Comparison of ENCODE assay signal across 8 mouse cellular contexts in genomic region chr1:65048781-65049180, GRCm38 (mm10). TPM values are rescaled to one million over a fixed set of nuclear protein-coding genes. Genes with fewer than 3 reads are reported as not detected.
DNase-seq lines count a peak whose midpoint lies in the region.

No protein-coding gene starts in this region.

- DNase-seq in adrenal gland, adult 2 months, result peak; percentile 76
- no peak for DNase-seq in adrenal gland, postnatal 4 days (ENCODE audit: low spot score in 2 of 2)
- DNase-seq in right cerebral cortex, adult 18-20 months, result peak; percentile 21
- DNase-seq in right cerebral cortex, postnatal 4 days, result no peak
- peak; percentile 46 for DNase-seq in kidney, postnatal 14 days
- DNase-seq in right cerebral cortex, postnatal 25 days, result peak; percentile 35
- DNase-seq in natural killer cell, adult 2 months (ENCODE audit: low spot score in 2 of 2), result no peak
- DNase-seq in urinary bladder, postnatal 25 days (ENCODE audit: low spot score), result no peak

RNA-seq across cellular contexts. Expression of gene Cryge, which starts 2.2 kb away (rescaled TPM):
- not detected for total RNA-seq in adrenal gland, adult 2 months (2021)
- 0.65 TPM in 1 of 2 replicates, not detected in the other for polyA plus RNA-seq in adrenal gland, adult 2 months (2012; rRNA removed)
- total RNA-seq in adrenal gland, postnatal 4 days (2021), result under 1 TPM in 1 of 2 experiments, not detected in 1; 0.50 TPM

RNA-seq across cellular contexts. Expression of gene Crygd, which starts 14.5 kb away (rescaled TPM):
- total RNA-seq in adrenal gland, adult 2 months (2021), result not detected
- 1.3 TPM in 1 of 2 replicates, not detected in the other for polyA plus RNA-seq in adrenal gland, adult 2 months (2012; rRNA removed)
- not detected for total RNA-seq in adrenal gland, postnatal 4 days (2021)

RNA-seq across cellular contexts. Expression of gene Akr1cl, which starts 16.2 kb away (rescaled TPM):
- 100 to 1,000 TPM; 844 to 986 TPM for total RNA-seq in adrenal gland, adult 2 months (2021)
- polyA plus RNA-seq in adrenal gland, adult 2 months (2012; rRNA removed), result 169 and 242 TPM in 2 replicates
- total RNA-seq in adrenal gland, postnatal 4 days (2021), result 100 to 1,000 TPM; 902 to 972 TPM

RNA-seq across cellular contexts. Expression of gene Crygc, which starts 24.7 kb away (rescaled TPM):
- not detected for total RNA-seq in adrenal gland, adult 2 months (2021)
- not detected in 2 replicates for polyA plus RNA-seq in adrenal gland, adult 2 months (2012; rRNA removed)
- total RNA-seq in adrenal gland, postnatal 4 days (2021), result not detected

RNA-seq across cellular contexts. Expression of gene Crygb, which starts 33.3 kb away (rescaled TPM):
- not detected for total RNA-seq in adrenal gland, adult 2 months (2021)
- not detected in 2 replicates for polyA plus RNA-seq in adrenal gland, adult 2 months (2012; rRNA removed)
- total RNA-seq in adrenal gland, postnatal 4 days (2021), result not detected

Comparison
In these comparisons a context has a peak if more than half of its experiments do, and no peak if none do; other contexts are left out.
1. DNase-seq: peak in adrenal gland, adult 2 months (single experiment), right cerebral cortex, adult 18-20 months (single experiment), kidney, postnatal 14 days (single experiment) and right cerebral cortex, postnatal 25 days (single experiment); none in adrenal gland, postnatal 4 days (0 of 2), right cerebral cortex, postnatal 4 days (single experiment), natural killer cell, adult 2 months (0 of 2) and urinary bladder, postnatal 25 days (single experiment).